Mouse (Mus musculus) spleen, adult 10 weeks (tissue): ENCODE measurements around the gene Jagn1. TPM values are rescaled to one million over a fixed set of nuclear protein-coding genes. Genes with fewer than 3 reads are reported as not detected.

Source experiments
- polyA plus RNA-seq: library from polyadenylated mRNA; stranded (reverse); fragments of 350-450 nt; fragmentation: Illumina TruSeq; extraction: RNeasy Lipid Tissue Mini Kit (QIAGEN cat#74804); gene quantifications from one replicate; pipeline ENCODE4 v1.2.3, GENCODE M21; 2015; ENCODE audit warnings: low replicate concordance; ENCODE audit not compliant: insufficient read depth

Jagn1 gene
- polyA plus RNA-seq = 36.6 TPM

GRCm38 (mm10) chr6:113442442-113443090 lies at the start of gene Jagn1:
Gene Jagn1 (plus strand): TSS chr6:113442569.

DNA sequence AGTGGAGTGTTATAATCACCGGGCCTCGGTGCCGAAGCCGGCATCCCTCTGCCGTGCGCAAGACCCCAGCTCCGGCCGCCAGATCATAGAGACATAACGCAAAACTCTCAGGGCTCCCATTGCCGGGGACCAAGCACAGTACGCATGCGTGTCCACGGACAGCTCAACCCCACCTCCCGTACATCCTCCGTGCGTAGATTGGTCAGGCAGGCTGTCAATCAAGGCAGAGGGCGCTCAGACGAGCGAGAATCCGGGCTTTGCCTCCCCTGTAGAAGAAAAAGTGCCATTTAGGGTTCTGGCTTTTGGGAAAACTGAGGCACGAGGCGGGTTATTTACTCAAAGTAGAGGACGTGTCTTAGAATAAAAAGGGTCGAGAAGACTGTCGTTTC lies 23.2 kb upstream of the Jagn1 start, which contains the start of gene Rpusd3:
Rpusd3 (minus strand) TSS at position 142 of the 389 bp plus-strand sequence.

GRCm38 (mm10) chr6:113435664-113436205 lies 6.6 kb upstream of the Jagn1 start, which contains the start of gene Cidec:
Gene Cidec (minus strand): TSS chr6:113435760.

DNA sequence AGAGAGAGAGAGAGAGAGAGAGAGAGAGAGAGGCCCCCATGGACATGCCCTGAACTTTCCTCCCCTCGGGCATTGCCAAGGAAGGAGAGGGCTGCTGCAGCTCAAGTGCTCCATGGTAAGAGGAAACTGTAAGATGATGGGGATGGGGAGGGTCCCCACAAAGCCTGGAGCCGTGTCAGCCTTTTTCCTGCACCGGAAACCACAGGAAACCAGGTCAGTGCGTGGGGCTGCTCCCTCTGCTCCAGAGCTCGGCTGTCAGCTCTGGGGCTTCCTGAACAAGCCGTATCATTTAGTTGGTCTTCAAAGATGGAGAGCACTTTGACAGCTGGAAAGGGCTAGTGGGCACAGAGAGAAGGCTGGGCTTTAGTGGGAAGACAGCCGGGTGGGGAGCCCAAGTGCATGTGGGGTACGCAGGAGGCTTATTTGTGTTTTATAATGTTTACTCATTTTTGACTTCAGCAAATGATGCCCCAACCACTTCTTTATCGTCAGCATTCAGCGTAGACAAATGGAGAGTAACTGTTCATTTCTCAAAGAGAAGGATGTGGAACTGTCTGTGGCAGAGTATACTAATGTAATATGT lies 15.7 kb downstream of the Jagn1 start, which contains the start of gene Il17re:
Il17re (plus strand) TSS at position 533 of the 583 bp plus-strand sequence.

DNA sequence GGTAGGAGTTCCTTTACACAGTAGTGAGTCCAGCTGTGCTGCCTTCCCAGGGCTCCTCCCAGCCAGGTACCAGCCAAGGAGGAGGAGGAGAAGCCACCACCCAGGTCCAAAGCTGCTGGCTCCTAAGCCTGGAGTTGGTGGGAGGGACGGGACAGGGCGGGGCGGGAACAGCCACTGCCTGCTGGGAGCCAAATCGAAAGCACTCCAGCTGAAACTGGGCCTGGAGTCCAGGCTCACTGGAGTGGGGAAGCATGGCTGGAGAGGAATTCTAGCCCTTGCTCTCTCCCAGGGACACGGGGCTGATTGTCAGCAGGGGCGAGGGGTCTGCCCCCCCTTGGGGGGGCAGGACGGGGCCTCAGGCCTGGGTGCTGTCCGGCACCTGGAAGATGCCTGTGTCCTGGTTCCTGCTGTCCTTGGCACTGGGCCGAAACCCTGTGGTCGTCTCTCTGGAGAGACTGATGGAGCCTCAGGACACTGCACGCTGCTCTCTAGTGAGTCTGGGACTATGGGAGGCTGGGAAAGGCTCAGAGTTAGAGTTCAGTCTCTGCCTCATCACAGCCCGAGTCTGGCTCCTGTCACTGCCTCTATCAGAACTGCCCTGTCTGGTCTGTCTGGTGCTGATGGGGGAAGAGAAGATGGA lies 29.0 kb downstream of the Jagn1 start, which contains the start of gene Il17rc:
Il17rc (plus strand) TSS at position 131 of the 640 bp plus-strand sequence.

DNA sequence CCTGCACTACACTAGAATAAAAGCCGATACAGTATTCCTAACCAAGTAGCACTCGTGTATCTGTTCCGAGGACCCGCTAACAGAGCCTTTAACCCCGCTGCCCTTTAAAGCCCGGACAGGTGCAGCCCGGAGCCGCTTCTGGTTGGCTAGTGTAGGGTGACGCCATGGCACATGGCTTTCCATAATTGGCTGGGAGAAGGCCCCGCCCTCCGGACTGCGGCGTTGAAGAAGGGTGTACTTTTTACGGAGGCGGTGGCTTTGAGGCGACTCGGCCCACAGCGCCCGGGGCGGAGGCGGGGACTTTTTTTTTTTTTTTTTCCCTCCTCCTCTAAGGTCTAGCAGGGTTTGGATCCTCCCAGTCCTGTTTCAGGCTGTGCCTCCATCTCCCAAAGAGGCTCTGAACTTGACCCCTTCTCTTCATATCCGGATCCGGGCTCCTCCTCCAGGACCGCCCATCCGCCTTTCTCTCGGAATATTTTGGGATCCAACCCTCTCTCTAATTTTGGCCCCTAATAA lies 40.8 kb downstream of the Jagn1 start, which contains the start of gene Creld1:
Creld1 (plus strand) TSS at position 198 of the 516 bp plus-strand sequence.

Other genes starting within 250 kb of the Jagn1 start
- gene Lhfpl4, start 247.2 kb upstream of the Jagn1 start, polyA plus RNA-seq = 0.06 TPM
- 45.3 TPM for gene Mtmr14, start 204.7 kb upstream of the Jagn1 start, polyA plus RNA-seq
- 0.22 TPM for gene Cpne9, start 160.3 kb upstream of the Jagn1 start, polyA plus RNA-seq
- gene Brpf1, start 135.4 kb upstream of the Jagn1 start, polyA plus RNA-seq = 28.8 TPM
- 8.3 TPM for gene Ogg1, start 115.6 kb upstream of the Jagn1 start, polyA plus RNA-seq
- gene Camk1, start 98.6 kb upstream of the Jagn1 start, polyA plus RNA-seq = 26.1 TPM
- gene Tada3, start 64.7 kb upstream of the Jagn1 start, polyA plus RNA-seq = 7.6 TPM
- gene Arpc4, start 64.5 kb upstream of the Jagn1 start, polyA plus RNA-seq = 323 TPM
- gene Ttll3, start 53.3 kb upstream of the Jagn1 start, polyA plus RNA-seq = 14.6 TPM
- gene Rpusd3, start 23.2 kb upstream of the Jagn1 start, polyA plus RNA-seq = 3.2 TPM
- gene Cidec, start 6.8 kb upstream of the Jagn1 start, polyA plus RNA-seq = 1.0 TPM
- gene Il17re, start 15.9 kb downstream of the Jagn1 start, polyA plus RNA-seq = 0.30 TPM
- gene Il17rc, start 28.9 kb downstream of the Jagn1 start, polyA plus RNA-seq = 1.5 TPM
- gene Creld1, start 40.7 kb downstream of the Jagn1 start, polyA plus RNA-seq = 8.4 TPM
- not detected for gene Prrt3, start 59.4 kb downstream of the Jagn1 start, polyA plus RNA-seq
- 72.2 TPM for gene Emc3, start 89.1 kb downstream of the Jagn1 start, polyA plus RNA-seq
- 7.1 TPM for gene Fancd2, start 89.1 kb downstream of the Jagn1 start, polyA plus RNA-seq
- gene Fancd2os, start 158.1 kb downstream of the Jagn1 start, polyA plus RNA-seq = not detected
- 231 TPM for gene Brk1, start 162.2 kb downstream of the Jagn1 start, polyA plus RNA-seq
- 31.5 TPM for gene Vhl, start 181.4 kb downstream of the Jagn1 start, polyA plus RNA-seq
- 46.2 TPM for gene Irak2, start 195.9 kb downstream of the Jagn1 start, polyA plus RNA-seq